Mouse (Mus musculus) embryonic facial prominence, embryonic 15.5 days (tissue): ENCODE data around the gene Copz1. TPM values are rescaled to one million over a fixed set of nuclear protein-coding genes. Genes with fewer than 3 reads are reported as not detected.
A peak's percentile ranks its signal among the peaks of the same experiment; 100 is the strongest.

ENCODE experiments used
- ATAC-seq: fragments of 200-750 bp; cut with Nextera tagmentation; 2 replicates; pipeline ENCODE4 v1.8.0; 2017; ENCODE audit warnings: low read depth, moderate TSS enrichment; ENCODE audit not compliant: insufficient number of reproducible peaks, low FRiP score, low TSS enrichment
- H3K27ac ChIP-seq: fragments of 300-500 bp; sonication (generic); replicated peaks from 2 replicates; pipeline ENCODE4 v1.5.1; 2015; ENCODE audit warnings: mild to moderate bottlenecking, inconsistent platforms
- H3K27me3 ChIP-seq: fragments of 300-500 bp; sonication (generic); 2 replicates; pipeline ENCODE4 v1.6.1; 2015; ENCODE audit warnings: inconsistent platforms
- H3K36me3 ChIP-seq: fragments of 300-500 bp; sonication (generic); 2 replicates; pipeline ENCODE4 v1.6.1; 2015; ENCODE audit warnings: mild to moderate bottlenecking, inconsistent platforms
- H3K4me1 ChIP-seq: fragments of 300-500 bp; sonication (generic); 2 replicates; pipeline ENCODE4 v1.6.1; 2015; ENCODE audit warnings: inconsistent platforms
- H3K4me2 ChIP-seq: fragments of 300-500 bp; sonication (generic); replicated peaks from 2 replicates; pipeline ENCODE4 v1.6.1; 2015; ENCODE audit warnings: mild to moderate bottlenecking, inconsistent platforms
- H3K4me3 ChIP-seq: fragments of 300-500 bp; sonication (generic); replicated peaks from 2 replicates; pipeline ENCODE4 v1.5.1; 2015; ENCODE audit warnings: mild to moderate bottlenecking, inconsistent platforms
- H3K9ac ChIP-seq: fragments of 300-500 bp; sonication (generic); 2 replicates; pipeline ENCODE4 v1.6.1; 2015; ENCODE audit warnings: inconsistent platforms
- H3K9me3 ChIP-seq: fragments of 300-500 bp; sonication (generic); replicated peaks from 2 replicates; pipeline ENCODE4 v1.6.1; 2016; ENCODE audit warnings: inconsistent platforms
- whole genome bisulfite sequencing: fragments of 180-500 bp; shearing (Covaris S2); methylation state at CpG from one replicate; pipeline ENCODE4 v1.1.7; 2015; 5-methylcytosine and 5-hydroxymethylcytosine counted together
- microRNA counts: library from miRNA; unstranded; fragments of <30 nt; microRNA quantifications from one replicate; lab custom pipeline; 2016
- microRNA-seq: library from miRNA; unstranded; fragments of <30 nt; microRNA quantifications from one replicate; pipeline ENCODE4, GENCODE M21; 2016; ENCODE audit warnings: borderline number of aligned reads
- polyA plus RNA-seq: library from polyadenylated mRNA; unstranded; fragments of >200 nt; fragmentation: Nextera tagmentation; extraction: Ambion mirVana; gene quantifications from 2 replicates; pipeline ENCODE4 v1.2.1, GENCODE M21; 2015

Copz1 gene
- polyA plus RNA-seq, 1 experiment from 2014 or later = 279 TPM

GRCm38 (mm10) chr15:103341547-103341946 is 69.0 kb downstream of the Copz1 start:
- Histone ChIP-seq H3K27me3 (peaks cover 14% of the 10 kb centered on the region; the same call in 1 of the 2 replicates), H3K9ac (no peak overlapping the region), H3K27ac (no peak overlapping the region)

GRCm38 (mm10) chr15:103342415-103342814 is 69.9 kb downstream of the Copz1 start:
- H3K9me3 ChIP-seq = no peaks in the 10 kb centered on the region
- H3K4me1 ChIP-seq = peaks cover 48% of the 10 kb centered on the region
- H3K9ac ChIP-seq = no peak overlapping the region
- no peak for ATAC-seq
- H3K27ac ChIP-seq = no peak overlapping the region
- no peak overlapping the region for H3K4me2 ChIP-seq
- peaks cover 32% of the 10 kb centered on the region for H3K36me3 ChIP-seq
- WGBS = 10% methylated on average over 4 of the region's 4 CpGs
- H3K27me3 ChIP-seq = peaks cover 14% of the 10 kb centered on the region; the same call in 1 of the 2 replicates
- H3K4me3 ChIP-seq = no peak overlapping the region

More at GRCm38 (mm10) chr15:103341547-103341946, 69.0 kb downstream of the Copz1 start:
- Histone ChIP-seq H3K4me1 (peaks cover 57% of the 10 kb centered on the region), H3K9me3 (no peaks in the 10 kb centered on the region), H3K36me3 (peaks cover 27% of the 10 kb centered on the region), H3K4me3 (no peak overlapping the region), H3K4me2 (no peak overlapping the region)
- ATAC-seq = no peak
- WGBS = 18% methylated on average over 8 of the region's 8 CpGs

GRCm38 (mm10) chr15:103343008-103343407 is 70.5 kb downstream of the Copz1 start:
- peaks cover 38% of the 10 kb centered on the region for H3K36me3 ChIP-seq
- WGBS = 69% methylated on average over 2 of the region's 3 CpGs
- H3K9me3 ChIP-seq = no peaks in the 10 kb centered on the region
- no peak overlapping the region for H3K9ac ChIP-seq
- H3K27ac ChIP-seq = no peak overlapping the region
- H3K4me1 ChIP-seq = peaks cover 43% of the 10 kb centered on the region
- peaks cover 14% of the 10 kb centered on the region; the same call in 1 of the 2 replicates for H3K27me3 ChIP-seq
- H3K4me2 ChIP-seq = no peak overlapping the region
- ATAC-seq = no peak
- H3K4me3 ChIP-seq = no peak overlapping the region

- Histone ChIP-seq H3K36me3 (peaks cover 41% of the 10 kb centered on the region), H3K27ac (no peak overlapping the region), H3K4me3 (no peak overlapping the region), H3K4me2 (no peak overlapping the region), H3K9me3 (no peaks in the 10 kb centered on the region), H3K4me1 (peaks cover 38% of the 10 kb centered on the region), H3K9ac (no peak overlapping the region), H3K27me3 (peaks cover 14% of the 10 kb centered on the region; the same call in 1 of the 2 replicates)
- ATAC-seq = no peak
Observed at GRCm38 (mm10) chr15:103343556-103343955, 71.0 kb downstream of the Copz1 start.

GRCm38 (mm10) chr15:103345789-103346188 is 73.3 kb downstream of the Copz1 start:
- WGBS = 89% methylated on average over 6 of the region's 6 CpGs
- H3K9ac ChIP-seq = no peak overlapping the region
- peaks cover 64% of the 10 kb centered on the region for H3K36me3 ChIP-seq
- peaks cover 18% of the 10 kb centered on the region for H3K4me1 ChIP-seq
- no peak overlapping the region for H3K4me2 ChIP-seq
- H3K27me3 ChIP-seq = no peaks in the 10 kb centered on the region
- no peak for ATAC-seq
- H3K9me3 ChIP-seq = no peaks in the 10 kb centered on the region
- no peak overlapping the region for H3K27ac ChIP-seq
- no peak overlapping the region for H3K4me3 ChIP-seq

GRCm38 (mm10) chr15:103347275-103347684 is 74.8 kb downstream of the Copz1 start:
- H3K9me3 ChIP-seq = no peaks in the 10 kb centered on the region
- no peak overlapping the region for H3K4me3 ChIP-seq
- 0 out of 2 replicates have a peak, but pooled peaks cover 4% of the 10 kb centered on the region for H3K4me1 ChIP-seq
- 0% methylated on average over 2 of the region's 2 CpGs for WGBS
- H3K9ac ChIP-seq = no peak overlapping the region
- peaks cover 79% of the 10 kb centered on the region for H3K36me3 ChIP-seq
- no peak overlapping the region for H3K27ac ChIP-seq
- no peak overlapping the region for H3K4me2 ChIP-seq
- no peak for ATAC-seq
- H3K27me3 ChIP-seq = no peaks in the 10 kb centered on the region

MicroRNA genes within 50 kb of the gene (microRNA counts, 519-probe panel; counts per million panel counts)
- 3,067 counts per million, percentile 74 among the panel's probes with 10 or more counts for microRNA mmu-miR-148b (lab: Ali Mortazavi, UCI)

Small RNA genes lying within 50 kb of the gene (microRNA-seq; reads per million reads assigned to microRNA genes)
- 128 reads per million, percentile 57 among the genes with 10 or more reads in this experiment for gene Mir148b

Other genes with a start within 250 kb of the Copz1 start
- 17.9 and 18.0 TPM in 2 replicates for gene Smug1, start 105.6 kb upstream of the Copz1 start, polyA plus RNA-seq
- gene Cbx5, start 32.9 kb upstream of the Copz1 start, polyA plus RNA-seq = 84.3 and 86.2 TPM in 2 replicates
- 667 and 669 TPM in 2 replicates for gene Hnrnpa1, start 32.3 kb upstream of the Copz1 start, polyA plus RNA-seq
- gene Nfe2, start 14.3 kb upstream of the Copz1 start, polyA plus RNA-seq = 2.0 and 2.3 TPM in 2 replicates
- gene Gpr84, start 37.9 kb downstream of the Copz1 start, polyA plus RNA-seq = 0.50 and 0.73 TPM in 2 replicates
- 16.1 and 18.9 TPM in 2 replicates for gene Zfp385a, start 67.4 kb downstream of the Copz1 start, polyA plus RNA-seq
- gene Itga5, start 94.0 kb downstream of the Copz1 start, polyA plus RNA-seq = 51.2 and 52.2 TPM in 2 replicates
- gene Gtsf1, start 157.8 kb downstream of the Copz1 start, polyA plus RNA-seq = not detected in 2 replicates
- gene Gtsf2, start 175.8 kb downstream of the Copz1 start, polyA plus RNA-seq = not detected in 2 replicates
- 3.9 and 4.9 TPM in 2 replicates for gene Nckap1l, start 181.1 kb downstream of the Copz1 start, polyA plus RNA-seq
- gene Pde1b, start 230.3 kb downstream of the Copz1 start, polyA plus RNA-seq = 7.1 TPM in 2 replicates